Mouse (Mus musculus) intestine, embryonic 14.5 days (tissue): ENCODE measurements around the gene Slc39a10. TPM values are rescaled to one million over a fixed set of nuclear protein-coding genes. Genes with fewer than 3 reads are reported as not detected.

ENCODE experiments used
- ATAC-seq: fragments of 200-750 bp; cut with Nextera tagmentation; replicated peaks from 2 replicates; pipeline ENCODE4 v1.8.0; 2017; ENCODE audit warnings: low read depth, moderate number of reproducible peaks, moderate TSS enrichment, moderate library complexity; ENCODE audit not compliant: low FRiP score, low TSS enrichment
- DNase-seq: peaks from one replicate; pipeline ENCODE4 v3.0.0-alpha.2; 2018; ENCODE audit warnings: low spot score
- H3K27ac ChIP-seq: fragments of 300-500 bp; sonication (generic); 2 replicates; pipeline ENCODE4 v1.5.1; 2014; ENCODE audit warnings: low read depth, mild to moderate bottlenecking, control low read depth
- H3K27me3 ChIP-seq: fragments of 300-500 bp; sonication (generic); replicated peaks from 2 replicates; pipeline ENCODE4 v1.6.1; 2014; ENCODE audit warnings: low read length, control low read depth; ENCODE audit not compliant: control insufficient read depth, insufficient read depth
- H3K36me3 ChIP-seq: fragments of 300-500 bp; sonication (generic); 2 replicates; pipeline ENCODE4 v1.6.1; 2014; ENCODE audit warnings: low read length, control low read depth; ENCODE audit not compliant: control insufficient read depth, insufficient read depth
- H3K4me1 ChIP-seq: fragments of 300-500 bp; sonication (generic); replicated peaks from 2 replicates; pipeline ENCODE4 v1.6.1; 2014; ENCODE audit warnings: low read length, control low read depth, mixed read lengths; ENCODE audit not compliant: control insufficient read depth, insufficient read depth
- H3K4me2 ChIP-seq: fragments of 300-500 bp; sonication (generic); 2 replicates; pipeline ENCODE4 v1.6.1; 2014; ENCODE audit warnings: low read length
- H3K4me3 ChIP-seq: fragments of 300-500 bp; sonication (generic); 2 replicates; pipeline ENCODE4 v1.5.1; 2014; ENCODE audit warnings: low read depth, low read length, control low read depth, mixed read lengths
- H3K9ac ChIP-seq: fragments of 300-500 bp; sonication (generic); 2 replicates; pipeline ENCODE4 v1.6.1; 2014; ENCODE audit warnings: mild to moderate bottlenecking, low read length
- H3K9me3 ChIP-seq: fragments of 300-500 bp; sonication (generic); 2 replicates; pipeline ENCODE4 v1.6.1; 2016; ENCODE audit warnings: low read length, control low read depth; ENCODE audit not compliant: control insufficient read depth
- WGBS: fragments of 180-500 bp; shearing (Covaris S2); extraction: QIAGEN DNeasy Blood & Tissue Kit; methylation state at CpG from one replicate; pipeline ENCODE4 v1.1.7; 2014; 5-methylcytosine and 5-hydroxymethylcytosine counted together
- polyA plus RNA-seq: library from polyadenylated mRNA; unstranded; fragments of >200 nt; fragmentation: Nextera tagmentation; extraction: Ambion mirVana; gene quantifications from 2 replicates; pipeline ENCODE4 v1.2.1, GENCODE M21; 2014

Slc39a10 gene
- polyA plus RNA-seq, 1 experiment from 2014 or later = 41.3 TPM

DNA sequence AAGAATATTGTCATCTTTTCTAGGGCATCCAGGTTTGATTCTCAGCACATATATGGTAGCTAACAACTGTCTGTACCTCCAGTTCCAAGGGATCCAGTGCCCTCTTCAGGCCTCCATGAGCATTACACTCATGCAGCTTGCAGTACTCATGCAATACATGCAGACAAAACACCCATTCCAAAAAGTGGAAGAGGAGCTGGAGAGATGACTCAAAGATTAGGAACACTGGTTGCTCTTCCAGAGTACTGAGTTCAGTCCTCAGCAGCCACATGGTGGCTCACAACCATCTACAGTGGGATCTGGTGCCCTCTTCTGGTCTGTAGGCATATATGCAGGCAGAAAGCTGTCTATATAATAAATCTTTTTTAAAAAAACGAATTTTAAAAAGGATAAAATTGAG, 21.7 kb upstream of the Slc39a10 start:
- no peaks in the 10 kb centered on the region for H3K4me1 ChIP-seq
- no peak overlapping the region for H3K4me2 ChIP-seq
- H3K9me3 ChIP-seq = no peaks in the 10 kb centered on the region
- no peak overlapping the region for H3K4me3 ChIP-seq
- H3K36me3 ChIP-seq = no peaks in the 10 kb centered on the region
- H3K27ac ChIP-seq = no peak overlapping the region
- H3K27me3 ChIP-seq = no peaks in the 10 kb centered on the region
- no peak overlapping the region for H3K9ac ChIP-seq
- DNase-seq (no peak), ATAC-seq (no peak)
- 53% methylated on average over 1 of the region's 1 CpGs for WGBS

DNA sequence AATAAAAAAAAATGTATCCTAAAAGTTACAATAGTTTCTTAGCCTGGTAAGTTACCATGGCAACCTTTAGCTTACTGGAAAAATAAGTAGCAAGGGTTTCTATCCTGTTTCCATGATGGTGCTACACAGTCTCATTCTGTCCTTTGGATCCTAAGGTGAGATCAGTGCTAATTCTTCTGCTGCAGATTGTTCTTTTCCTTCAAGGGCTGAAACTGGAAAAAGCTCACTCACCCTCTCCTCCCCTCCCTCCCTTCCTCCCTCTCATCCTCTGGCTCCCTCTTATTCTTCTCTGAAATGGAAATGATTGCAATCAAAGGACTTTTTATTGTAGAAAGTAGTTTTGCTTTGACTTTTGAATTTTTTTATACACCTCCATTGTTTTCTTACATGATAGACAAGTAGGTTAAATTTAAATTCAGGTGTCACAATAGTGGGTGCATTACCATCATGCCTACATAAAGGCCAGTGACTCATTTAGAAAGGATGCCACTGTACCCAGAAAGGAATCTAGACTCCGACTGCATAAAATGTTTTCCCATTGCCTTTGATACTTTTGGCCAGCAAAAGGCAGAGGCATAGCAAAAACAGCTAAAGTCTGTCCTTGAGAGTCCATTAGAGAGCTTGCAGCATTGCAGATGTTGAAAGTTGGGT, 20.0 kb upstream of the Slc39a10 start:
- Histone ChIP-seq H3K36me3 (no peaks in the 10 kb centered on the region), H3K9ac (no peak overlapping the region), H3K27ac (no peak overlapping the region), H3K4me3 (no peak overlapping the region), H3K27me3 (no peaks in the 10 kb centered on the region), H3K4me1 (no peaks in the 10 kb centered on the region), H3K9me3 (no peaks in the 10 kb centered on the region), H3K4me2 (no peak overlapping the region)
- 90% methylated on average over 1 of the region's 1 CpGs for WGBS
- DNase-seq = no peak
- ATAC-seq = no peak

DNA sequence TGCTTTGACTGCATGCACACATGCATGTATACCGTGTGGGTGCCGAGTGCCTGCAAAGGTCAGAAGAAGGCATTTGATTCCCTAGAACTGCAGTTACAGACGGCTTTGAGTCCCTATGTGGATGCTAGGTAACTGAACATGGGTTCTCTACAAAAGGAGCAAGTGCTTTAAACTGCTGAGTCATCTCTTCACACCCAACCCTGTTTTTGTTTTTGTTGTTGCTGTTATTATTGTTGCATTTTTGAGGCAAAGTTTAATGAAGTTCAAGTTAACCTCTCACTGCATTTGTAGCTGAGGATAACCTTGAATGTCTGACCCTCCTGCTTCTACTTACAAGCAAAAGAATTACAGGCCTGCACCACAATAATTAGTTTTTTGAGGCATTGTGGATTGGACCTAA, 17.5 kb upstream of the Slc39a10 start:
- Histone ChIP-seq H3K9ac (no peak overlapping the region), H3K9me3 (no peaks in the 10 kb centered on the region), H3K36me3 (no peaks in the 10 kb centered on the region), H3K4me2 (no peak overlapping the region), H3K27me3 (no peaks in the 10 kb centered on the region), H3K4me3 (no peak overlapping the region), H3K4me1 (no peaks in the 10 kb centered on the region), H3K27ac (no peak overlapping the region)
- ATAC-seq = no peak
- 86% methylated on average over 3 of the region's 3 CpGs for WGBS
- DNase-seq = no peak

DNA sequence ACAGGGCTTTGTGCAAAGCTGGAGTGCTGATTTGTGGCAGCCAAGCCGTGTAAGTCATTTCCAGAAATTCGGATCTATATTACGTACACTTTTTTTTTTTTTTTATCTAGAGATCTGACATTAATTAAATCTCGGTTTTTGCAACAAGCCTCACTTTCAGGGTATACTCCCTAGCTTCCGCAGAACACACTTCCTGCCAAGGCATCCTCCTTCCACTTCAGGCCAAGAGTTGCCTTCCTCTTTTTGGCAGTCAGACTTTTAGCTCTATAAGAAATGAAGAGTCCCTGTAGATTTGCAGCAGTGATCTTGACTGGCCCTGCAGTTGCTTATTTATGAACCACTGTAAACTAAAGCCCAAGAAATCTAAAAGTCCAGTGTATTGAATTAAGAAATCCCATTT, 13.1 kb upstream of the Slc39a10 start:
- DNase-seq (no peak), ATAC-seq (no peak)
- no peak overlapping the region for H3K4me2 ChIP-seq
- H3K36me3 ChIP-seq = no peaks in the 10 kb centered on the region
- H3K9me3 ChIP-seq = no peaks in the 10 kb centered on the region
- H3K4me1 ChIP-seq = no peaks in the 10 kb centered on the region
- WGBS = 84% methylated on average over 5 of the region's 5 CpGs
- H3K27ac ChIP-seq = no peak overlapping the region
- no peak overlapping the region for H3K4me3 ChIP-seq
- H3K9ac ChIP-seq = no peak overlapping the region
- H3K27me3 ChIP-seq = no peaks in the 10 kb centered on the region

DNA sequence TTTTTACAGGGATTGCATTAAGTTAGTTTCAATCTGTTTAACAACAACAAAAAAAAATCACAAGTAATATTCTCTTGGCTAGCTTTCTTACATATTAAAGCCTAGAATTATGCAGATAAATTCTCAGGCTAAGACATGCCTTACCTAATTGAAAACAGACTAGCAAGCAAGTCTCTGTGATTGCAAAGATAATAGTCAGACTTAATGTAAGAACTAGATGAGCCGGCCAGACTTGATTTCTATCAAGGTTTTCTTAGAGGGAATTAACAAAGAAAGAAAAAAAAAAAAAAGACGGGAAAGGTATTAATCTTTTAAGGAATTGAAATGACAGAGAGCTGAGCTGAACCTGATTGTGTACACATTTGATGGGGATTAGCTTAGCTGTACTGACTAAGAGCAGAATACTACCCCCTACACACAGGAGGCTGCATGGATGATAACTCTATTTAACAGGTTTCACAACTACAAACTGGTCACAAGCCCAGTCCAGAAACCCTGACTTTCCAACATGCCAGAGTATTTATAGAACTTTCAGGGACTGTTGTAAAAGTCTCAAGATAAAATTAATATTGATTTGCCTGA, 9.5 kb upstream of the Slc39a10 start:
- no peak for ATAC-seq

DNA sequence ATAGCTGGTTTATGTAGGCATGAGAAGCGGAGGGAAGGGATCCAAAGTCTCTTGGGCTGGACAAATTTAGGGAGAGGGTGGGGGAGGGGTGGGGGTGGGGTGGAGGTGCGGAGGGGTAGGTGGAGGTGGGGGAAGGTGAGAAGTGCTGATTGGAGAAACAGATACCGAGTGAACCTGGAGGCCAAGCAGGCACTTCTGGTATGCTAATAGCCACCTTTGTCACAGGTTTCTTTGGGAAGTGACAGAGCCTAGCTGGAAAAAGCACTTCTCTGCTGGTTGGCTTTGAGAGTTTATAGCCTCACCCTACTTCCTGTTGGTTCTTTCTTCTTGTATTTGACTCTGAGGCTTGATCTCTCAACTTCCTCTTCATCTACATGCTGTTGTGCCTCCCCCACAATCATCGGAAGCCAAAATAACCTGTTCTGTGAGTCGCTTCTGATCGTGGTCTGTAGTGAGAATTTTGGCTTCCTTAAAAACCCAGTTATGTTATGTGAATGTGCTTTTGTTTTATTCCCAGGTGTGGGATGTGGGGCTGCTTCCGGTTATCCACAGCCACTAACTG, 1.7 kb upstream of the Slc39a10 start:
- Histone ChIP-seq H3K4me3 (no peak overlapping the region), H3K9me3 (no peaks in the 10 kb centered on the region), H3K27me3 (no peaks in the 10 kb centered on the region), H3K4me2 (no peak overlapping the region), H3K4me1 (no peaks in the 10 kb centered on the region), H3K36me3 (no peaks in the 10 kb centered on the region), H3K9ac (no peak overlapping the region), H3K27ac (no peak overlapping the region)
- ATAC-seq (no peak), DNase-seq (no peak)
- WGBS = 25% methylated on average over 7 of the region's 7 CpGs

More for the DNA sequence above, 9.5 kb upstream of the Slc39a10 start:
- Histone ChIP-seq H3K9ac (no peak overlapping the region), H3K27ac (no peak overlapping the region), H3K4me2 (no peak overlapping the region), H3K9me3 (no peaks in the 10 kb centered on the region), H3K27me3 (no peaks in the 10 kb centered on the region), H3K4me1 (no peaks in the 10 kb centered on the region), H3K4me3 (no peak overlapping the region), H3K36me3 (no peaks in the 10 kb centered on the region)
- 47% methylated on average over 2 of the region's 2 CpGs for WGBS
- no peak for DNase-seq

DNA sequence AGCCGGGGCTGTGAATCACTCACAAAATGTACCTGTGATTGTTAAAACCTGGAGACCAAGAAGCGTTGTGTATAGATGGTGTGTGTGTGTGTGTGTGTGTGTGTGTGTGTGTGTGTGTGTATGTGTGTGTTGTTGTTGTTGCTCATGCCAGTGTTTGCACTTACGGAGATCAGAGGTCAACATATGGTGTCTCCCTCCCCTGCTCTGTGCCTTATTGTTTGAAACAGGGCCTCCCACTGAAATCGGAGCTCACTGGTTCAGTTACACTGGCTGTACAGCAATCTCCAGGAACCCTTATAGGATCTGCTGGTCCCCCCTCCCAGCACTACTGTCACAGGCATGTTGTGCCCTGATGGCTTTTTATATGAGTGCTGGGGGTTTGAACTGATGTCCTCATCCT, 3.9 kb downstream of the Slc39a10 start:
- 15% methylated on average over 4 of the region's 4 CpGs for WGBS
- DNase-seq = no peak
- no peak overlapping the region for H3K27ac ChIP-seq

DNA sequence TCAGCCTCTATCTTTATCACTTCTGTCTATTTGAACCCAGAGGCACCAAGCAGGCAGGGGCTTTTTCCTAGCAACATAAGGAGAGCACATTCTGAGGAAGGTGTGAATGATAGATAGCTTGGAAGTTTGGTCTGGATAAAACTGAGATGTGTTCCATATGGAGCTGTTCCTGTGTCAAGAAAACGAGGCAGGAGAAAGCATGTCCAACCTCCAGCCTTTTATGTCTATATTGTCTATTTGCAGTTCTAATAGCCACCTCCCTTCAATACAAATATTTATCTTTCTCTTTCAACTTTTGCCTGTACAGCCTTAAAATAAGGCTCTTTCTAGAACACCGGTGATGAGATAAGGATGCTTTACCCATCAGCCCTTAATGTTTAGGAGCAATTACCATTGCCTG, 4.3 kb downstream of the Slc39a10 start:
- Histone ChIP-seq H3K36me3 (no peaks in the 10 kb centered on the region), H3K9ac (no peak overlapping the region), H3K9me3 (no peaks in the 10 kb centered on the region), H3K4me2 (peak overlapping the region; percentile 0; the same call in 1 of the 2 replicates), H3K27ac (peak overlapping the region; percentile 30; the same call in 1 of the 2 replicates), H3K4me1 (peaks cover 32% of the 10 kb centered on the region; the same call in 1 of the 2 replicates), H3K4me3 (no peak overlapping the region), H3K27me3 (no peaks in the 10 kb centered on the region)
- ATAC-seq (peak; percentile 15; the same call in 1 of the 2 replicates), DNase-seq (no peak)
- 10% methylated on average over 2 of the region's 2 CpGs for WGBS

More for the DNA sequence above, 3.9 kb downstream of the Slc39a10 start:
- Histone ChIP-seq H3K36me3 (no peaks in the 10 kb centered on the region), H3K9me3 (no peaks in the 10 kb centered on the region), H3K9ac (no peak overlapping the region), H3K4me2 (no peak overlapping the region), H3K27me3 (no peaks in the 10 kb centered on the region), H3K4me1 (peaks cover 32% of the 10 kb centered on the region; the same call in 1 of the 2 replicates), H3K4me3 (no peak overlapping the region)
- no peak for ATAC-seq
